Mouse (Mus musculus) limb, embryonic 14.5 days (tissue): ENCODE measurements around the gene Filip1l. TPM values are rescaled to one million over a fixed set of nuclear protein-coding genes. Genes with fewer than 3 reads are reported as not detected.

ENCODE experiments used
- ATAC-seq: fragments of 200-750 bp; cut with Nextera tagmentation; 2 replicates; pipeline ENCODE4 v1.8.0; 2017; ENCODE audit warnings: low read depth, moderate number of reproducible peaks, moderate TSS enrichment; ENCODE audit not compliant: low FRiP score
- DNase-seq: peaks from one replicate; pipeline ENCODE4 v3.0.0-alpha.2; 2015; ENCODE audit warnings: low spot score
- H3K27ac ChIP-seq: fragments of 300-500 bp; sonication (generic); replicated peaks from 2 replicates; pipeline ENCODE4 v1.5.1; 2014; ENCODE audit warnings: low read depth, mild to moderate bottlenecking, low read length, moderate library complexity, mixed read lengths
- H3K27me3 ChIP-seq: fragments of 300-500 bp; sonication (generic); 2 replicates; pipeline ENCODE4 v1.6.1; 2014; ENCODE audit warnings: low read length, mixed read lengths; ENCODE audit not compliant: control insufficient read depth, insufficient read depth
- H3K36me3 ChIP-seq: fragments of 300-500 bp; sonication (generic); 2 replicates; pipeline ENCODE4 v1.6.1; 2014; ENCODE audit warnings: mild to moderate bottlenecking, low read length, moderate library complexity, mixed read lengths; ENCODE audit not compliant: control insufficient read depth, insufficient read depth
- H3K4me1 ChIP-seq: fragments of 300-500 bp; sonication (generic); 2 replicates; pipeline ENCODE4 v1.6.1; 2014; ENCODE audit warnings: antibody characterized with exemption, low read length, mixed read lengths; ENCODE audit not compliant: control insufficient read depth, insufficient read depth
- H3K4me2 ChIP-seq: fragments of 300-500 bp; sonication (generic); replicated peaks from 2 replicates; pipeline ENCODE4 v1.6.1; 2014; ENCODE audit warnings: low read depth, mild to moderate bottlenecking, low read length, moderate library complexity; ENCODE audit not compliant: severe bottlenecking
- H3K4me3 ChIP-seq: fragments of 300-500 bp; sonication (generic); replicated peaks from 2 replicates; pipeline ENCODE4 v1.5.1; 2014; ENCODE audit warnings: low read length
- H3K9ac ChIP-seq: fragments of 300-500 bp; sonication (generic); 2 replicates; pipeline ENCODE4 v1.6.1; 2014; ENCODE audit warnings: mild to moderate bottlenecking, low read depth, low read length, moderate library complexity; ENCODE audit not compliant: severe bottlenecking
- H3K9me3 ChIP-seq: fragments of 300-500 bp; sonication (generic); 2 replicates; pipeline ENCODE4 v1.6.1; 2016; ENCODE audit warnings: low read length; ENCODE audit not compliant: control insufficient read depth
- POLR2A ChIP-seq: fragments of 200-500 bp; IDR thresholded peaks from 2 replicates; pipeline ENCODE4 v1.8.0; 2012; ENCODE audit warnings: inconsistent platforms, mild to moderate bottlenecking, moderate library complexity, borderline replicate concordance; ENCODE audit not compliant: insufficient read depth, insufficient read length; ENCODE audit errors: extremely low read depth
- WGBS: fragments of 180-500 bp; shearing (Covaris S2); extraction: QIAGEN DNeasy Blood & Tissue Kit; methylation state at CpG from one replicate; pipeline ENCODE4 v1.1.7; 2014; 5-methylcytosine and 5-hydroxymethylcytosine counted together
- polyA plus RNA-seq, 2 experiments: library from polyadenylated mRNA; depleted of rRNA in 1 of 2; stranded (reverse) in 1 of 2; unstranded in 1 of 2; fragments of >200 nt; fragmentation: Nextera tagmentation in 1 of 2; extraction: Ambion mirVana in 1 of 2; gene quantifications; 2 replicates each; pipeline versions ENCODE4 v1.2.1 to v1.2.3; 2012 to 2014

Gene Filip1l
- polyA plus RNA-seq, 2 experiments, result 30.3 to 43.9 TPM

DNA sequence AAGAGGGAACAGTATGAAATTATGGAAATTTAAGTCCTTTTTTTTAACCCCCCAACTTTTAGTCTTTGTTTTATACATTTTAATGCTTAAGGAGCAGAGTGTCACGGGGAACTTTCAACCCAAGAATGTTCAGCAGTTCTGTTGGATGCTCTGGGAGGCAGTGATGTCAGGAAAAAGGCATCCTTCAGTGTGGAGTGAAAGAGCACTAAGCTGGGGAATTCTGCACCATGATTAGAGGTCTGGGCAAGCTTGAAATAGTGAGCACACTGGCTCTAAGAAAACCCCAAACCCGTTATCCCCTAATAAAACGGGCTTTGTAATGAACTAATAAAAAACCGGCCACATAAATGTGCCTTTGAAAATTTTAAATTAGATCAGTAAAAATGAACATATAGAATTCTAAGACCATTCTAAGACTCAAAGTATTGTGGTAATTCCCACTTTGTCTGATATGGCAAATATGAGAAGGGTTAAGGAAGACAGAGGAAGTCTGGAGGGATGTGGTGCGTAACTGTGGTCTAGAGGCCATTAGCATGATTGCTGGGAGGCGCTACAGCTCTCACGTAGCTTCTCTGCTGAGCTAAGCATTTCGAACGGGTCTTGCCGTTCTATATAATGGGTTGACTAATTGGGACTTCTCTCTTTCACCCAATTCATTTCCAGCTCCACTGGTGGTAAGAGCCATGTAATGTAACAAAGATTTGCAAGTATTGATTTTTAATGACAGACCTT, 88.0 kb downstream of the Filip1l start:
- ATAC-seq (peak; percentile 51; the same call in 1 of the 2 replicates), DNase-seq (peak; percentile 48)
- H3K4me1 ChIP-seq, result peaks cover 40% of the 10 kb centered on the region
- no peak overlapping the region for H3K4me3 ChIP-seq
- no peaks in the 10 kb centered on the region for H3K27me3 ChIP-seq
- no peaks in the 10 kb centered on the region for H3K36me3 ChIP-seq
- peak overlapping the region; percentile 48; the same call in 1 of the 2 replicates for H3K27ac ChIP-seq
- TF ChIP-seq POLR2A, result no peak
- no peak overlapping the region for H3K4me2 ChIP-seq
- H3K9ac ChIP-seq, result no peak overlapping the region
- H3K9me3 ChIP-seq, result no peaks in the 10 kb centered on the region
- 30% methylated on average over 10 of the region's 10 CpGs for WGBS

DNA sequence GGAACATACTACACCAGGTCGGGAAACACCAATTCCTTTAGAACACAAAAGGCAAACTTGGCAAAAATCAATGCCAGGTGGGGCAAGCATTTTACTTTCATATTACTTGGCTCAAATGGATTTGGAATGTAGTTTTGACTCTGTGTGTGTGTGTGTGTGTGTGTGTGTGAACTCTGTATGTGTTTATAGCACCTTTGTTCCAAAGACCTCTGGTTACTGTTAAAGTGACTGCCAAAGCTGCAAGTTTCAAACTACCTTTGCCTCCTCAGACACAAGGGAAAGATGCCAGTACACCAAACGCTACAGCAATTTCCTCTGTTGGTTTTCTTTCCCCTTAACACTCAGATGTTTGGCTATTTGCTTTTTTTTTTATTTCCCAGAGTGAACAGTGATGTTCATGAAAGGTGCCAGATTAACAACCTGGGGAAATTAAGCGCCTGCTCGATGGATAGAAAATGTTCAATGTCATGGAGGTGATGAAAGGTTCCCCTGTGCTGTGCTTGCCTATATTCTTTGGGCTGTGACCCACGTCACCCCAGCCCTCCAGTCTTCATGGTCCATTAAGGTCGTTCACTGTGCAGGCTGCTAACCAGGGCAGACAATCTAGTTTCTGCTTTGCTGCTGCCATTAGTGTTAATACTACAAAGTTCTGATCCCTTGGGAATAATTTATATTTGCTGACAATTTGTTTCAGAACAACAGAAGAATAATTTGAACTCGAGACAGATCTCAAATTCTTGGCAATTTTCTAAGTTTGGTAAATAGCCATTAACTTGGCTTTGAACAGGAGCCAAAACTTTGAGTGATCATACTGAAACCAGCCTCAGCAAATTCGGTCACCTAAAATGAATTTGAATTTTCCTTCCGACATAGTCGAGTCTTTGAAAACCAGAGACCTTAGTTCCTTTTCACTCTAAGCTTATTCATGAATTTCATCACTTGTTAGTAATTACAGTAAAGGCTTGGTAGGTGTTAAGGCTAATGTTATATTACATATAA, 92.5 kb downstream of the Filip1l start:
- 33% methylated on average over 10 of the region's 10 CpGs for WGBS

GRCm38 (mm10) chr16:57453009-57453408, 100.1 kb downstream of the Filip1l start:
- DNase-seq, result no peak
- Histone ChIP-seq H3K27me3 (no peaks in the 10 kb centered on the region), H3K4me3 (no peak overlapping the region), H3K27ac (no peak overlapping the region), H3K9me3 (peaks cover 7% of the 10 kb centered on the region), H3K4me2 (no peak overlapping the region), H3K4me1 (peaks cover 32% of the 10 kb centered on the region), H3K36me3 (no peaks in the 10 kb centered on the region), H3K9ac (no peak overlapping the region)
- 40% methylated on average over 7 of the region's 7 CpGs for WGBS
- no peak for ATAC-seq
- TF ChIP-seq POLR2A, result no peak

More for the DNA sequence above, 92.5 kb downstream of the Filip1l start:
- no peak for ATAC-seq
- Histone ChIP-seq H3K27ac (peak overlapping the region; percentile 61; the same call in 1 of the 2 replicates), H3K36me3 (no peaks in the 10 kb centered on the region), H3K4me1 (peaks cover 31% of the 10 kb centered on the region), H3K27me3 (no peaks in the 10 kb centered on the region), H3K9me3 (peaks cover 7% of the 10 kb centered on the region), H3K4me2 (no peak overlapping the region), H3K4me3 (no peak overlapping the region), H3K9ac (no peak overlapping the region)
- peak; percentile 59 for DNase-seq
- TF ChIP-seq POLR2A, result no peak

GRCm38 (mm10) chr16:57454106-57454763, 101.3 kb downstream of the Filip1l start:
- Histone ChIP-seq H3K36me3 (no peaks in the 10 kb centered on the region), H3K4me1 (peaks cover 32% of the 10 kb centered on the region), H3K4me2 (no peak overlapping the region), H3K9ac (no peak overlapping the region), H3K4me3 (no peak overlapping the region), H3K27ac (no peak overlapping the region), H3K27me3 (no peaks in the 10 kb centered on the region), H3K9me3 (no peaks in the 10 kb centered on the region)
- no peak for TF ChIP-seq POLR2A
- 59% methylated on average over 8 of the region's 8 CpGs for WGBS
- ATAC-seq (peak; percentile 47; the same call in 1 of the 2 replicates), DNase-seq (no peak)

DNA sequence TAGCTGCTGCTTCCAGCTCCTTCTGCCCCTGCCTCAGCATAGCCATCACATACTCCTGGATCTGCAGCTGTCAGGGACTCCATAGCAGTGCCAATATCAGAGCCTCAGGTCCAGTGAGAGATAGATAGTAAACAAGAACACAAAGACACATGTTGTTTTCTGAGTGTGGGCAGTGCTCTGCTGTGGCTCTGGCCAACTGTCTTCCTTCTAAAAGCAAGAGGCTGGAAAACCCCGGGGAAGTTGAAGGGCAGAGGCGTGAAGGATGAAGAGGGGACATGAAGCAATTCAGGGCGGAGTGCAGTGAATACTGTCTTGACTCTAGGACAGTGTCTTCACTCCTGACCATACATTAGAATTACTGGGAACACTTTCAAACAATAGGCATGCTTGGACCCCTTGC, 102.7 kb downstream of the Filip1l start:
- H3K4me3 ChIP-seq, result no peak overlapping the region
- H3K27ac ChIP-seq, result no peak overlapping the region
- no peak for TF ChIP-seq POLR2A
- H3K9me3 ChIP-seq, result no peaks in the 10 kb centered on the region
- no peaks in the 10 kb centered on the region for H3K27me3 ChIP-seq
- no peak overlapping the region for H3K9ac ChIP-seq
- WGBS, result 74% methylated on average over 3 of the region's 3 CpGs
- H3K36me3 ChIP-seq, result no peaks in the 10 kb centered on the region
- no peak overlapping the region for H3K4me2 ChIP-seq
- peaks cover 34% of the 10 kb centered on the region for H3K4me1 ChIP-seq
- DNase-seq, result no peak
- no peak for ATAC-seq
